Comparison of ENCODE assay signal across 8 mouse cellular contexts in the genomic region with DNA sequence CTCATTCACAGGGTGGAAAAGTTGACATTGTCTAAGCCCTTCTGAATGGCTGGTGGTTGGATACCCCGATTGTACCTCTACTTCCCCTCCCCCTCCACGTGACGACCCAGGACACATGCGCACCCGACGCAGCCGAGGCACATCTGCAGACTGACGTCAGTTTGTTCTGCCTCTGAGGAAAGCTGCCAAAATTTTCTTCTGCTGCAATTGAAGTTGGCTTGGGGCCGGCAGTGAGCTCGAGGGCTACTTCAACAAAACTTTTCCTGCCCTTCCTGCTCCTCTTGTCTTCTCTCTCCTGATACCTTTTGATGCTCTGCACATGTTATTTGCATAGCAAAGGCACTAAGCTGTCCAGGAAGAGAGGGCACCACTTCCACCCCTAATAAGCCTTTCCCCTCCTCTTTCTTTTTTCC. TPM values are rescaled to one million over a fixed set of nuclear protein-coding genes. Genes with fewer than 3 reads are reported as not detected.
DNase-seq lines count a peak whose midpoint lies in the region; ATAC-seq lines count a peak whose summit lies in the region.

No protein-coding gene starts in this region.

- peak; percentile 91 for ATAC-seq in hindbrain, embryonic 12.5 days (ENCODE audit: low FRiP score)

- H3K4me2 ChIP-seq in hindbrain, embryonic 12.5 days (replicated peaks): peak overlapping the region; percentile 58

- H3K27ac ChIP-seq in hindbrain, embryonic 12.5 days: peak overlapping the region; percentile 66

- no peaks in the 10 kb centered on the region for H3K27me3 ChIP-seq in hindbrain, embryonic 12.5 days

- no peaks in the 10 kb centered on the region for H3K9me3 ChIP-seq in hindbrain, embryonic 12.5 days (replicated peaks)

- WGBS in hindbrain, embryonic 12.5 days: 0% methylated on average over 10 of the region's 10 CpGs

- DNase-seq in R1 (ENCODE audit: low read depth, low spot score): peak; percentile 79
- DNase-seq in cerebellum, postnatal 25 days: peak; percentile 67 to 76
- peak; percentile 78 to 83 for DNase-seq in frontal cortex, postnatal 14 days (ENCODE audit: low spot score in 2 of 2)
- DNase-seq in layer of hippocampus, postnatal 14 days (ENCODE audit: low spot score in 2 of 2): peak; percentile 84 to 94
- peak; percentile 96 for DNase-seq in lung, postnatal 10 days
- peak; percentile 83 for DNase-seq in ovary, postnatal 14 days (ENCODE audit: low spot score)
- DNase-seq in thymus, postnatal 14 days: peak; percentile 93

- no peaks in the 10 kb centered on the region for H3K36me3 ChIP-seq in hindbrain, embryonic 12.5 days

- H3K4me3 ChIP-seq in hindbrain, embryonic 12.5 days: peak overlapping the region; percentile 39

- H3K9ac ChIP-seq in hindbrain, embryonic 12.5 days: peak overlapping the region; percentile 43; the same call in 1 of the 2 replicates

- H3K4me1 ChIP-seq in hindbrain, embryonic 12.5 days: peaks cover 9% of the 10 kb centered on the region; the same call in 1 of the 2 replicates

RNA-seq across cellular contexts. Expression of a gene that starts 0.7 kb away (rescaled TPM):
- 3.9 and 4.2 TPM in 2 replicates for polyA plus RNA-seq in hindbrain, embryonic 12.5 days (2016; fragmentation: Nextera tagmentation; extraction: Ambion mirVana)
- 1 to 10 TPM; 3.7 to 4.1 TPM for total RNA-seq in layer of hippocampus, postnatal 14 days (2021)

RNA-seq across cellular contexts. Expression of a gene that starts 58.3 kb away (rescaled TPM):
- polyA plus RNA-seq in hindbrain, embryonic 12.5 days (2016; fragmentation: Nextera tagmentation; extraction: Ambion mirVana): 13.1 and 13.6 TPM in 2 replicates
- total RNA-seq in layer of hippocampus, postnatal 14 days (2021): 10 to 100 TPM; 11.5 to 14.0 TPM

RNA-seq across cellular contexts. Expression of a gene that starts 58.5 kb away (rescaled TPM):
- polyA plus RNA-seq in hindbrain, embryonic 12.5 days (2016; fragmentation: Nextera tagmentation; extraction: Ambion mirVana): 43.1 and 46.2 TPM in 2 replicates
- 1 to 10 TPM; 1.7 to 1.9 TPM for total RNA-seq in layer of hippocampus, postnatal 14 days (2021)

Comparison
In these comparisons a context has a peak if more than half of its experiments do, and no peak if none do; other contexts are left out.
1. Peak in every context shown above with its lines: DNase-seq, ATAC-seq, H3K4me3 ChIP-seq and H3K27ac ChIP-seq.